Mouse (Mus musculus) adrenal gland, postnatal 10 days (tissue): ENCODE data around the gene Irf7. TPM values are rescaled to one million over a fixed set of nuclear protein-coding genes. Genes with fewer than 3 reads are reported as not detected.
"Not testable (repeated sequence)": the region's sequence is repeated elsewhere in the genome, so short reads cannot be mapped to it uniquely, and the experiment has no call there.

Source experiments
- DNase-seq: peaks from one replicate; pipeline ENCODE4 v3.0.0; 2021; ENCODE audit warnings: mixed read lengths
- total RNA-seq, 2 experiments: library from RNA; stranded (reverse); gene quantifications; 2 replicates each; pipeline ENCODE4 v1.2.3; 2021

Irf7 gene
- total RNA-seq, 2 experiments from 2014 or later: 3.7 to 4.8 TPM

GRCm38 (mm10) chr7:141275356-141275755 is 9.1 kb upstream of the Irf7 start:
- DNase-seq: no peak

- DNase-seq: no peak
Observed at GRCm38 (mm10) chr7:141270631-141271030, 4.3 kb upstream of the Irf7 start.

- no peak for DNase-seq
Observed at GRCm38 (mm10) chr7:141269273-141269545, 2.9 kb upstream of the Irf7 start.

GRCm38 (mm10) chr7:141268466-141269272 is 2.4 kb upstream of the Irf7 start:
- DNase-seq: no peak

GRCm38 (mm10) chr7:141265411-141265738 is 906 bp downstream of the Irf7 start:
- no peak for DNase-seq

- peak; percentile 61 for DNase-seq
Observed at GRCm38 (mm10) chr7:141264761-141265410, 1.4 kb downstream of the Irf7 start.

GRCm38 (mm10) chr7:141264041-141264700 is 2.1 kb downstream of the Irf7 start:
- peak; percentile 15 for DNase-seq

- DNase-seq: no peak
Observed at GRCm38 (mm10) chr7:141263640-141264039, 2.6 kb downstream of the Irf7 start.

GRCm38 (mm10) chr7:141261480-141261879 is 4.8 kb downstream of the Irf7 start:
- peak; percentile 46 for DNase-seq

GRCm38 (mm10) chr7:141256159-141256558 is 10.1 kb downstream of the Irf7 start:
- DNase-seq: no peak

GRCm38 (mm10) chr7:141250486-141250885 is 15.8 kb downstream of the Irf7 start:
- not testable (repeated sequence) for DNase-seq

GRCm38 (mm10) chr7:141231551-141231950 is 34.7 kb downstream of the Irf7 start:
- DNase-seq: no peak

GRCm38 (mm10) chr7:141231111-141231510 is 35.2 kb downstream of the Irf7 start:
- DNase-seq: no peak

GRCm38 (mm10) chr7:141230570-141230969 is 35.7 kb downstream of the Irf7 start:
- DNase-seq: no peak

GRCm38 (mm10) chr7:141229702-141230101 is 36.6 kb downstream of the Irf7 start:
- DNase-seq: no peak

GRCm38 (mm10) chr7:141228279-141229067 is 37.8 kb downstream of the Irf7 start, which contains the start of gene Phrf1:
Gene Phrf1 (plus strand): TSS chr7:141228784.
- DNase-seq: peak; percentile 97

- DNase-seq: no peak
Observed at GRCm38 (mm10) chr7:141227796-141228195, 38.5 kb downstream of the Irf7 start.

GRCm38 (mm10) chr7:141226535-141226934 is 39.7 kb downstream of the Irf7 start:
- no peak for DNase-seq

- no peak for DNase-seq
Observed at GRCm38 (mm10) chr7:141222696-141223215, 43.5 kb downstream of the Irf7 start.

- no peak for DNase-seq
Observed at GRCm38 (mm10) chr7:141222126-141222467, 44.2 kb downstream of the Irf7 start.

GRCm38 (mm10) chr7:141221249-141222125 is 44.8 kb downstream of the Irf7 start:
- DNase-seq: peak; percentile 98
